Mouse (Mus musculus): Measurements from ENCODE around the gene Tecta. TPM values are rescaled to one million over a fixed set of nuclear protein-coding genes. Genes with fewer than 3 reads are reported as not detected.
A peak's percentile ranks its signal among the peaks of the same experiment; 100 is the strongest.

The Tecta gene
- under 1 TPM; 0.48 to 0.55 TPM for total RNA-seq (2021)

GRCm38 (mm10) chr9:42399829-42400228, at the start of gene Tecta:
Gene Tecta (minus strand): TSS chr9:42399929.
- no peak for DNase-seq

GRCm38 (mm10) chr9:42449043-42449442, 49.3 kb upstream of the Tecta start:
- no peak for DNase-seq

GRCm38 (mm10) chr9:42442100-42442499, 42.4 kb upstream of the Tecta start:
- DNase-seq = no peak

GRCm38 (mm10) chr9:42441234-42441633, 41.5 kb upstream of the Tecta start:
- no peak for DNase-seq

GRCm38 (mm10) chr9:42439446-42439845, 39.7 kb upstream of the Tecta start:
- no peak for DNase-seq

- DNase-seq = no peak
These were observed 32.4 kb upstream of the Tecta start for GRCm38 (mm10) chr9:42432155-42432554.

GRCm38 (mm10) chr9:42431606-42432005, 31.9 kb upstream of the Tecta start:
- DNase-seq = no peak

- DNase-seq = no peak
These were observed 28.6 kb upstream of the Tecta start for GRCm38 (mm10) chr9:42428060-42428924.

- DNase-seq = no peak
These were observed 27.1 kb upstream of the Tecta start for GRCm38 (mm10) chr9:42426661-42427358.

GRCm38 (mm10) chr9:42423649-42424048, 23.9 kb upstream of the Tecta start:
- no peak for DNase-seq

- DNase-seq = no peak
These were observed 20.0 kb upstream of the Tecta start for GRCm38 (mm10) chr9:42419687-42420086.

- DNase-seq = no peak
These were observed 19.1 kb upstream of the Tecta start for GRCm38 (mm10) chr9:42418786-42419185.

- DNase-seq = no peak
These were observed 17.7 kb upstream of the Tecta start for GRCm38 (mm10) chr9:42417352-42417952.

- no peak for DNase-seq
These were observed 15.5 kb upstream of the Tecta start for GRCm38 (mm10) chr9:42415184-42415583.

- peak in 1 of 2 experiments; percentile 18 for DNase-seq
These were observed 13.6 kb upstream of the Tecta start for GRCm38 (mm10) chr9:42413345-42413744.

GRCm38 (mm10) chr9:42411296-42411695, 11.6 kb upstream of the Tecta start:
- no peak for DNase-seq

- DNase-seq = no peak
These were observed 6.0 kb upstream of the Tecta start for GRCm38 (mm10) chr9:42405736-42406135.

- DNase-seq = no peak
These were observed 1.8 kb upstream of the Tecta start for GRCm38 (mm10) chr9:42401486-42401885.

- no peak for DNase-seq
These were observed 3.6 kb downstream of the Tecta start for GRCm38 (mm10) chr9:42396141-42396540.

- no peak for DNase-seq
These were observed 4.8 kb downstream of the Tecta start for GRCm38 (mm10) chr9:42394903-42395302.

- peak; percentile 31 to 42 for DNase-seq
These were observed 5.4 kb downstream of the Tecta start for GRCm38 (mm10) chr9:42394321-42394720.

GRCm38 (mm10) chr9:42392927-42393326, 6.8 kb downstream of the Tecta start:
- DNase-seq = no peak

- no peak for DNase-seq
These were observed 11.2 kb downstream of the Tecta start for GRCm38 (mm10) chr9:42388490-42388889.

All from layer of hippocampus, postnatal 36 days (tissue).